Mouse (Mus musculus): Measurements from ENCODE around the gene Btbd35f2. TPM values are rescaled to one million over a fixed set of nuclear protein-coding genes. Genes with fewer than 3 reads are reported as not detected.
"Not testable (repeated sequence)": the region's sequence is repeated elsewhere in the genome, so short reads cannot be mapped to it uniquely, and the experiment has no call there.

The Btbd35f2 gene
- not detected in 2 replicates for polyA plus RNA-seq (2012)

GRCm38 (mm10) chrX:32278094-32278493 lies at the start of gene Btbd35f2:
TSS of gene Btbd35f2 (plus strand) at chrX:32278394.
- not testable (repeated sequence) for TF ChIP-seq GATA1 (IDR thresholded peaks at IDR 0.05; ENCODE audit: low read length)

Other genes with a start within 250 kb of the Btbd35f2 start
- not detected in 2 replicates for gene Btbd35f22, start 230.6 kb upstream of the Btbd35f2 start, polyA plus RNA-seq (2012)

Data from G1E-ER4 (cell line).